Mouse (Mus musculus) cerebellum, adult 2 months (tissue): ENCODE data around the gene Tln2.

ENCODE experiments used
- CTCF ChIP-seq: fragments of 200-500 bp; IDR thresholded peaks from 2 replicates; pipeline ENCODE4 v1.5.1; 2011; ENCODE audit warnings: low read depth, mild to moderate bottlenecking, control low read depth, low read length, moderate library complexity, borderline replicate concordance; ENCODE audit not compliant: insufficient read depth
- POLR2A ChIP-seq: fragments of 200-500 bp; IDR thresholded peaks from 2 replicates; pipeline ENCODE4 v1.6.1; 2011; ENCODE audit warnings: low read length, control low read depth, borderline replicate concordance; ENCODE audit not compliant: insufficient read depth

- TF ChIP-seq CTCF (no peak), POLR2A (no peak)
Observed at GRCm38 (mm10) chr9:67235441-67236217, 323.9 kb downstream of the Tln2 start.
